Mouse (Mus musculus) embryonic facial prominence, embryonic 10.5 days (tissue): ENCODE measurements around the gene S100a6. TPM values are rescaled to one million over a fixed set of nuclear protein-coding genes. Genes with fewer than 3 reads are reported as not detected.

Source experiments
- DNase-seq: peaks from one replicate; pipeline ENCODE4 v3.0.0-alpha.2; 2017; ENCODE audit warnings: low spot score
- H3K27ac ChIP-seq: fragments of 300-500 bp; sonication (generic); replicated peaks from 2 replicates; pipeline ENCODE4 v1.5.1; 2016; ENCODE audit warnings: mild to moderate bottlenecking
- H3K27me3 ChIP-seq: fragments of 300-500 bp; sonication (generic); replicated peaks from 2 replicates; pipeline ENCODE4 v1.6.1; 2016; ENCODE audit warnings: low read depth, mild to moderate bottlenecking; ENCODE audit not compliant: poor library complexity, severe bottlenecking
- H3K36me3 ChIP-seq: fragments of 300-500 bp; sonication (generic); replicated peaks from 2 replicates; pipeline ENCODE4 v1.6.1; 2016; ENCODE audit warnings: mild to moderate bottlenecking, moderate library complexity
- H3K4me1 ChIP-seq: fragments of 300-500 bp; sonication (generic); 2 replicates; pipeline ENCODE4 v1.6.1; 2016
- H3K4me3 ChIP-seq: fragments of 300-500 bp; sonication (generic); 2 replicates; pipeline ENCODE4 v1.5.1; 2016; ENCODE audit warnings: mild to moderate bottlenecking, moderate library complexity
- H3K9me3 ChIP-seq: fragments of 300-500 bp; sonication (generic); 2 replicates; pipeline ENCODE4 v1.6.1; 2016; ENCODE audit warnings: mild to moderate bottlenecking
- WGBS: fragments of 180-500 bp; shearing (Covaris S2); methylation state at CpG from one replicate; pipeline ENCODE4 v1.1.7; 2016; 5-methylcytosine and 5-hydroxymethylcytosine counted together
- polyA plus RNA-seq: library from polyadenylated mRNA; unstranded; fragments of >200 nt; fragmentation: Nextera tagmentation; extraction: Ambion mirVana; gene quantifications from 2 replicates; pipeline ENCODE4 v1.2.1, GENCODE M21; 2016

The S100a6 gene
- polyA plus RNA-seq, 1 experiment from 2014 or later, result 21.3 TPM

- Histone ChIP-seq H3K9me3 (no peaks in the 10 kb centered on the region), H3K27me3 (no peaks in the 10 kb centered on the region), H3K4me3 (no peak overlapping the region), H3K27ac (no peak overlapping the region), H3K4me1 (no peaks in the 10 kb centered on the region), H3K36me3 (no peaks in the 10 kb centered on the region)
- 50% methylated on average over 7 of the region's 7 CpGs for WGBS
- peak; percentile 49 for DNase-seq
Observed at GRCm38 (mm10) chr3:90639511-90640154, 27.0 kb downstream of the S100a6 start.

- H3K27me3 ChIP-seq, result no peaks in the 10 kb centered on the region
- no peak overlapping the region for H3K27ac ChIP-seq
- no peak overlapping the region for H3K4me3 ChIP-seq
- WGBS, result 85% methylated on average over 7 of the region's 7 CpGs
- no peaks in the 10 kb centered on the region for H3K36me3 ChIP-seq
- H3K9me3 ChIP-seq, result no peaks in the 10 kb centered on the region
- DNase-seq, result no peak
- H3K4me1 ChIP-seq, result no peaks in the 10 kb centered on the region
Observed at GRCm38 (mm10) chr3:90640981-90641380, 28.3 kb downstream of the S100a6 start.

- WGBS, result 53% methylated on average over 3 of the region's 3 CpGs
- Histone ChIP-seq H3K4me1 (no peaks in the 10 kb centered on the region), H3K27ac (no peak overlapping the region), H3K4me3 (no peak overlapping the region), H3K36me3 (no peaks in the 10 kb centered on the region), H3K9me3 (no peaks in the 10 kb centered on the region), H3K27me3 (no peaks in the 10 kb centered on the region)
- peak; percentile 34 for DNase-seq
Observed at GRCm38 (mm10) chr3:90644220-90644619, 31.5 kb downstream of the S100a6 start.

GRCm38 (mm10) chr3:90647291-90647690 is 34.6 kb downstream of the S100a6 start:
- DNase-seq, result no peak
- no peak overlapping the region for H3K27ac ChIP-seq
- H3K4me1 ChIP-seq, result no peaks in the 10 kb centered on the region
- 82% methylated on average over 1 of the region's 1 CpGs for WGBS
- H3K4me3 ChIP-seq, result no peak overlapping the region
- no peaks in the 10 kb centered on the region for H3K9me3 ChIP-seq
- H3K36me3 ChIP-seq, result no peaks in the 10 kb centered on the region
- H3K27me3 ChIP-seq, result no peaks in the 10 kb centered on the region

GRCm38 (mm10) chr3:90648981-90649380 is 36.3 kb downstream of the S100a6 start:
- no peaks in the 10 kb centered on the region for H3K9me3 ChIP-seq
- H3K27me3 ChIP-seq, result no peaks in the 10 kb centered on the region
- H3K4me3 ChIP-seq, result no peak overlapping the region
- no peak for DNase-seq
- H3K36me3 ChIP-seq, result no peaks in the 10 kb centered on the region
- H3K4me1 ChIP-seq, result no peaks in the 10 kb centered on the region
- no peak overlapping the region for H3K27ac ChIP-seq

- Histone ChIP-seq H3K4me1 (no peaks in the 10 kb centered on the region), H3K9me3 (no peaks in the 10 kb centered on the region), H3K27ac (no peak overlapping the region), H3K27me3 (no peaks in the 10 kb centered on the region), H3K36me3 (no peaks in the 10 kb centered on the region), H3K4me3 (no peak overlapping the region)
- DNase-seq, result no peak
- WGBS, result 92% methylated on average over 2 of the region's 2 CpGs
Observed at GRCm38 (mm10) chr3:90649832-90650231, 37.1 kb downstream of the S100a6 start.

- H3K4me3 ChIP-seq, result no peak overlapping the region
- no peaks in the 10 kb centered on the region; the same call in 1 of the 2 replicates for H3K27me3 ChIP-seq
- no peaks in the 10 kb centered on the region for H3K9me3 ChIP-seq
- WGBS, result 34% methylated on average over 5 of the region's 5 CpGs
- H3K27ac ChIP-seq, result no peak overlapping the region
- H3K4me1 ChIP-seq, result no peaks in the 10 kb centered on the region
- no peaks in the 10 kb centered on the region for H3K36me3 ChIP-seq
- peak; percentile 78 for DNase-seq
Observed at GRCm38 (mm10) chr3:90652878-90653508, 40.3 kb downstream of the S100a6 start.

GRCm38 (mm10) chr3:90653717-90654116 is 41.0 kb downstream of the S100a6 start, which contains the start of gene S100a7a:
S100a7a (plus strand) TSS chr3:90654017.
- H3K36me3 ChIP-seq, result no peaks in the 10 kb centered on the region
- no peak within 1 kb of the TSS for H3K4me3 ChIP-seq
- H3K27me3 ChIP-seq, result no peaks in the 10 kb centered on the region; the same call in 1 of the 2 replicates
- DNase-seq, result no peak
- no peaks in the 10 kb centered on the region for H3K9me3 ChIP-seq
- no peaks in the 10 kb centered on the region for H3K4me1 ChIP-seq
- no peak within 1 kb of the TSS for H3K27ac ChIP-seq

- DNase-seq, result no peak
- WGBS, result 78% methylated on average over 4 of the region's 4 CpGs
- H3K36me3 ChIP-seq, result no peaks in the 10 kb centered on the region
Observed at GRCm38 (mm10) chr3:90657405-90657804, 44.7 kb downstream of the S100a6 start.

GRCm38 (mm10) chr3:90659364-90660044 is 46.8 kb downstream of the S100a6 start:
- Histone ChIP-seq H3K27ac (no peak overlapping the region), H3K36me3 (no peaks in the 10 kb centered on the region), H3K27me3 (no peaks in the 10 kb centered on the region; the same call in 1 of the 2 replicates), H3K9me3 (no peaks in the 10 kb centered on the region), H3K4me3 (no peak overlapping the region), H3K4me1 (no peaks in the 10 kb centered on the region)
- DNase-seq, result no peak

More at GRCm38 (mm10) chr3:90657405-90657804, 44.7 kb downstream of the S100a6 start:
- Histone ChIP-seq H3K4me3 (no peak overlapping the region), H3K9me3 (no peaks in the 10 kb centered on the region), H3K4me1 (no peaks in the 10 kb centered on the region), H3K27ac (no peak overlapping the region), H3K27me3 (no peaks in the 10 kb centered on the region; the same call in 1 of the 2 replicates)

- 82% methylated on average over 2 of the region's 2 CpGs for WGBS
- DNase-seq, result no peak
Observed at GRCm38 (mm10) chr3:90664219-90664618, 51.5 kb downstream of the S100a6 start.

GRCm38 (mm10) chr3:90668846-90669245 is 56.2 kb downstream of the S100a6 start, which contains the start of gene S100a8:
S100a8 (plus strand) TSS chr3:90668978.
- Histone ChIP-seq H3K27me3 (no peaks in the 10 kb centered on the region), H3K4me1 (no peaks in the 10 kb centered on the region), H3K36me3 (no peaks in the 10 kb centered on the region), H3K9me3 (no peaks in the 10 kb centered on the region), H3K4me3 (no peak within 1 kb of the TSS), H3K27ac (no peak within 1 kb of the TSS)
- WGBS, result 64% methylated on average over 8 of the region's 8 CpGs
- DNase-seq, result no peak

More at GRCm38 (mm10) chr3:90664219-90664618, 51.5 kb downstream of the S100a6 start:
- no peaks in the 10 kb centered on the region for H3K4me1 ChIP-seq
- no peaks in the 10 kb centered on the region for H3K9me3 ChIP-seq
- H3K36me3 ChIP-seq, result no peaks in the 10 kb centered on the region
- no peaks in the 10 kb centered on the region for H3K27me3 ChIP-seq
- no peak overlapping the region for H3K4me3 ChIP-seq
- H3K27ac ChIP-seq, result no peak overlapping the region
